Mouse (Mus musculus) brain, embryonic 14.5 days (tissue): Measurements from ENCODE around the gene Nbea.

ENCODE experiments used
- CTCF ChIP-seq: fragments of 200-500 bp; IDR thresholded peaks from 2 replicates; pipeline ENCODE4 v1.5.1; 2012; ENCODE audit warnings: inconsistent platforms, mild to moderate bottlenecking, moderate library complexity, borderline replicate concordance; ENCODE audit not compliant: insufficient read depth, insufficient read length; ENCODE audit errors: extremely low read depth
- POLR2A ChIP-seq: fragments of 200-500 bp; IDR thresholded peaks from 2 replicates; pipeline ENCODE4 v1.6.1; 2012; ENCODE audit warnings: mild to moderate bottlenecking, inconsistent platforms, borderline replicate concordance; ENCODE audit not compliant: poor library complexity, insufficient read depth, insufficient read length, severe bottlenecking; ENCODE audit errors: extremely low read depth

GRCm38 (mm10) chr3:55684892-55685291, 498.6 kb downstream of the Nbea start:
- no peak for TF ChIP-seq CTCF
- TF ChIP-seq POLR2A = no peak
